Mouse (Mus musculus) layer of hippocampus, adult 2 months (tissue): ENCODE measurements around the gene S100a8. TPM values are rescaled to one million over a fixed set of nuclear protein-coding genes. Genes with fewer than 3 reads are reported as not detected.

ENCODE experiments used
- DNase-seq, 2 experiments: peaks; one replicate each; pipeline ENCODE4 v3.0.0; 2022; ENCODE audit warnings: low spot score in 2 of 2
- H3K27ac ChIP-seq: fragments of 200-600 bp; 2 replicates; pipeline ENCODE4 v1.8.1; 2022
- H3K4me3 ChIP-seq: fragments of 200-600 bp; 2 replicates; pipeline ENCODE4 v1.8.1; 2022; ENCODE audit warnings: mild to moderate bottlenecking
- CTCF ChIP-seq: fragments of 200-600 bp; conservative IDR thresholded peaks from 2 replicates; pipeline ENCODE4 v1.8.1; 2022; ENCODE audit warnings: antibody characterized with exemption, mild to moderate bottlenecking, moderate library complexity
- total RNA-seq, 2 experiments: library from RNA; stranded (reverse); gene quantifications; 2 replicates each; pipeline ENCODE4 v1.2.3; 2021

S100a8 gene
- total RNA-seq, 2 experiments from 2014 or later = not detected

DNA sequence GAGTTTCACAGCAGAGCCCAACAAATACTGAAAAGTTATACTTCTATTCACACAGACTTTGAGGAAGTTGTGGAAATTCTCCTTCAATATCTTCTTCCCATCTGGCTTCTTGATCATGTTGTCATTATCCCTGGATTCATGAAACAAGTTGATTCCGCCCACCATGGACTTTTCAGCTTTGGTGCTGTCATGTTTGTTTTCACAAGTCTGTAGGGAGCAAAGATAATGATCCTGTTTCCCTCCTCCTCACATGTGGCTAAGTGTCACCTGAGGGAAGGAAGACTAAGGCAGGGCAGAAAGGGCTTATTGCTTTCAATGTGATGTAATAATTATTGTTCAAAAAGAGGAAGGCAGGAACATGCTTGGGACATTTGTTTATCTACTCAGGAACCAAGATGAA, 21.5 kb upstream of the S100a8 start:
- no peak for DNase-seq
- no peak overlapping the region for H3K27ac ChIP-seq
- no peak overlapping the region for H3K4me3 ChIP-seq
- TF ChIP-seq CTCF = no peak

DNA sequence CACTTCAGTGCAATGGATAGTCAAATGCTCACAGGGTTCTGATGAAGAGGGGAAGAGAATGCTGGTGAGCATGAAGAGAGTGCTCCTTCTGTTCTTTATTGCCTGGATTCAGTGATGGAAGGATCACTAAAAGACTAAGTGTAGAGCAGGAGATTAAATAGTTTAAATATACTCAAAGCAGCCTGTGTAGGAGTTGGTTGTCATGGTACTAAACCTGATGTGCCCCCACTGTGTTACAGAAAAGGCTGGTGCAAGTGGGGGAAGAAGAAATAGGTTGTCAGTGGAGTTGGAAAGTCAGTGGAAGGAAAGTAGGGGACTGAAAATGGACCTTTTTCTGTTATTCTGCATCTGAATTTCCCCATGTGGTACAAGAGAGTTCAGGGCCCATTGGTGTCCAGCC, 19.8 kb upstream of the S100a8 start:
- DNase-seq = no peak
- TF ChIP-seq CTCF = no peak
- H3K4me3 ChIP-seq = no peak overlapping the region
- peak overlapping the region; percentile 72 for H3K27ac ChIP-seq

DNA sequence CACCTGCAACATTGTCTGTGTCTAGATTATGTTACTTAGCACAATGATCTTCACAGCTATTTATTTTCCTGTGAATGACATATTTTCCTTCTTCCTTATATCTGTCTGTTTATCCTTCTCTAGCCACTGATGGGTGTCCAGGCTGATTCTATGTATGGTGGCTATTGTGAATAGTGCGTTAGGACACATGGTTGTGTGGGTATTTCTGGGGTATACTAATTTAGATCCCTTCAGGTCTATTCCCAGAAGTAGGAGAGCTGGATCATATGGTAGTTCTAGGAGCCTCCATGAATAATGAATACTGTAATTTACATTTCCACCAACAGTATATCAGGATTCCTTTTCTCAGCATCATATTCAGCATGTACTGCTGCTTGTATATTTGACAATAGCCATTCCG, 18.9 kb upstream of the S100a8 start:
- no peak for TF ChIP-seq CTCF
- DNase-seq = no peak
- H3K27ac ChIP-seq = no peak overlapping the region
- no peak overlapping the region for H3K4me3 ChIP-seq

DNA sequence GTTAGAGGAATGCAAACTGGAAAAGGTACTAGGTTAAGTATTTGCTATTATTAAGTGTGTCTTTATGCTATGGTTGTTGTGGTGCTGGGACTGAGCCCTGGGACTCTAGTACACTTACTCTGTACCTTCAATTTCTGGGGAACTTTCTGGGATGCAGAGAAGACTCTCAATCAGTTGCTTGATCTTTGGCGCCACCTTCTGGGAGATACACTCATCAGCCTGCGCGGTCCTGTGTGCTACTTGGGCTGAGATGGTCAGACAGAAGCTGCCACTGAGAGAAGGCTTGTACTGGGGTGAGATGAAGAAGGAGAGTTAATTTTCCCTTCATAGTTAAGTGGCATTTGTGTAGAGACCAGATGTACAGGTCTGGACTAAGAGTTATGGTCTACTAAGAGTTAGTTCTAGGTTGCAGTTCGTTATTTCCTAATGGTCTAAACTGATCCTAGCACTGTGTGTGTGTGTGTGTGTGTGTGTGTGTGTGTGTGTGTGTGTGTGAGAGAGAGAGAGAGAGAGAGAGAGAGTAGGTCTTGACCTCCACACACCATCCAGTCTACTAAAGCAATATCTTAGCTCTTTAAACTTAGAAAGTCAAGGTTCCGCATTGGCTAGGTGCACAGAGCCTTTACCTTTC, 15.8 kb upstream of the S100a8 start:
- Histone ChIP-seq H3K27ac (no peak overlapping the region), H3K4me3 (no peak overlapping the region)
- DNase-seq = peak; percentile 70 to 82
- TF ChIP-seq CTCF = peak; percentile 94

DNA sequence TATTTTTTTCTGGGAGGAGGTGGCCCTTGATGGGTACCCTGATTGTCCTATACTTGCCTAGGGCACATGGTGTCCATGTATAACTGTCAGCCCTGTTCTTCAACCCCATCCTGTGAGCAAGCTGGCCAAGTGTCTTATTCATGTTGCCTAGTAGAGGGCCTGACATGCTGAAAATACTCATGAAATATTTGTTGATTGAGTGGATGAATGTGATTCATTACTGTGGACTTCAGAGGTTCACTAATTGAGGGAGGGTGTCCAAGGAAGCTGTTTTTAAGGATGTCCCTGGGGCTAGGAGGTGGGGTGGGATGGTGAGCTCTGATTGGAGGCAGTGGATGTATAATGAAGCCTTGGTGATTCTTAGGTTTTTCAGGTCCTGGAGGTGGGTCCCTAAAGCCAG, 15.1 kb upstream of the S100a8 start, which contains the start of gene S100a7a:
TSS of gene S100a7a (plus strand) at position 301 of the 400 bp plus-strand sequence.
- Histone ChIP-seq H3K27ac (no peak within 1 kb of the TSS), H3K4me3 (no peak within 1 kb of the TSS)
- DNase-seq = no peak
- no peak for TF ChIP-seq CTCF

DNA sequence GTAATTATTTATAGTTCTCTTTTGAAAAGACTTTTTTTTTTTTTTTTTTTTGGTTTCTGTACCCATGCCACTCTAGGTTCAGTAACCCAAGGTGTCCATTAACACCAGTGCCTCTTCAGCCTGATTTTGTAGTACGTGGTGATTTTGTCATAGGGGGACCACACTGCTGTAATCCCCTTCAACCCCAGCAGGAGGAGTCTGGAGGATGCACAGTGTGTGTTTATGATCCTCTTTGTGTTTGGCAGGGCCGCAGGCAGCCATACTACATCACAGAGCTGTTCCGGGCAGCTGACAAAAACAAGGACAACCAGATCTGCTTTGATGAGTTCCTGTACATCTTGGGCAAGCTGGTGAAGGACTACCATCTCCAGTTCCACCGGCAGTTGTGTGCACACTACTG, 11.4 kb upstream of the S100a8 start:
- Histone ChIP-seq H3K4me3 (no peak overlapping the region), H3K27ac (no peak overlapping the region)
- TF ChIP-seq CTCF = peak; percentile 54
- no peak for DNase-seq

DNA sequence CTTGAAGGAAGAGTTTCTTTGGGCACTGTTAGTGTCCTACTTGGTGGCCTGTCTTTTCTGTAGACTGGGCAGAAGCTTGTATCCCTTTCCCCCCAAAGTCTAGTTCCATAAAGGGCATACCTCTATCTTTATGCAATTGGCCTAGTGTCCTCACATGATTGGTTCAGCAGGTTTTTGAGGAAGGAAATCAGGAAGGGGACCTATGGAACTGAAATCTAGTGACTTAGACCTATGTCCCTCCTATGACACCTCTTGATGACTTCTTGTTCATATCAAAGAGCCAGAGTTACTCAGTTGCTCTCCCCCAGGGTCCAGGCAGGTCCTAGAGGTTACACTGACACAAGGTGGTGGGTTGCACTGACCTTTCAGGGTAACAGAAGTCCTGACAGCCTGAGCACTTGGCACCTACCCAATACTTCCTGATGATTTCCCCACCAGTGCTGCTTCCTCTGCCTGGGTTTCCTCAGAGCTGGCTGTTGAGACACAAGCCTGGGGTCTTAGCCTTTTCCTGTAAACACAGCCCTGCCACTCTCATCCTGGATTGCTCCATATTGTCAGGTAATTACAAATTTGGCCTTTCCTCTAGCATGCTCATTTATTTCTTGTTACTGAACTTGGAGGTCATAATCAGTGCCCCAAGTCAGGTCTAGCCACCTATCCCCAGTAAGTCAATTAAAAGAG, 9.3 kb upstream of the S100a8 start:
- no peak for TF ChIP-seq CTCF
- H3K4me3 ChIP-seq = no peak overlapping the region
- no peak for DNase-seq
- no peak overlapping the region for H3K27ac ChIP-seq

DNA sequence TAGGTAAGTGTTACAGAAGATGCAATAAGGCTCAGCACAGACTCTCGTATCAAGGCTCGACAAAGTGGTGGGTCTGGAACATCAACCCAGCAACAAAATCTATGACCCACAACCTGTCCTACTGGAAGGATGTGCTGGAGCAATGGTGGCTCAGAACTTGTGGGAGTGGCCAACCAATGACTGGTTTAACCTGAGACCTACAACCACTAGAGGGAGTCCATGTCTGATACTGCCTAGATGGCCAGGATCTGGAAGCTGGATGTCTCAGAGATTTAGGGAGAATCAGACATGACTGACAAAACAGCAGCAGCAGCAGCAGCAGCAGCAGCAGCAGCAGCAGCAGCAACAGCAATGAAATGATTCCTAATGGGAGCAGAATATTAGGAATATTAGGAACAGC, 4.6 kb upstream of the S100a8 start:
- DNase-seq = no peak
- H3K27ac ChIP-seq = no peak overlapping the region
- no peak overlapping the region for H3K4me3 ChIP-seq
- peak; percentile 60 for TF ChIP-seq CTCF

DNA sequence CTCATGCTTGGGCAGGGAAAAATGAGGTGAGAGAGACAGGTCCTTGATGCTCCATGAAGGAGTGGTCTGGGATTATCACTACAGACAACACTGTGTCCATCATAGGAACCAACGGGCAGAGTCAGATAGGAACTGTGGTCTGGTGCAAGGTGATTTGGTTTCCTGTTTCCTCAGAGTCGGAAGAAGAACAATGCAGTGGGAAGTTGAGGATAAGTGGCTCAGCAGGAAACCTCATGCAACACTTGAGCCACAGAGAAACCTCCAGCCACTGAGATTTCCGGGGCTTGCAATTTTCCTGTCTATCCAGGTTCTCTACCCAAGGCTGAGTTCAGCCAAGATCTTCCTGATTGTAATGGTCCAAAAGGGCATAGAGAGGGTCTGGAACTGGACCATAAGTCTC, 9.9 kb downstream of the S100a8 start:
- DNase-seq = no peak
- Histone ChIP-seq H3K27ac (no peak overlapping the region), H3K4me3 (no peak overlapping the region)
- no peak for TF ChIP-seq CTCF

DNA sequence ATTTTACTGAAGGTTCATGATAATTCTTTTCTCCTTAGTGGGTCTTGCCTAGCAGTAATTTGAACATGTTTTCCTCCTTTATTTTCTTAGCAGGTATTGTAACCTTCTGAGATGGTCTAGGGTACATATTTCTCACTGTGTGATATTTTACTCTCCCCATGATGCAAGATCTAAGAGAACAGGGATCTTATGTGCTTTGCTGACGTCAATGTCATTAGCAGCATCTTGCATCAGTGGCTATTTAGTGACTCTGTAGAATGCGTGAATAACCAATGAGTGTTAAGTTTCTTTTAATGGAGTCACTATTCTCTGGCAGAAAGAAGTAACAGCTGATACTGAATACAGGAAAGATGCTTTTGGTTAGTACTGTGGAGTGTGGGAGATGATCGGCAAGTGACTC, 15.2 kb downstream of the S100a8 start:
- no peak for DNase-seq
- no peak for TF ChIP-seq CTCF
- no peak overlapping the region for H3K27ac ChIP-seq
- no peak overlapping the region for H3K4me3 ChIP-seq

DNA sequence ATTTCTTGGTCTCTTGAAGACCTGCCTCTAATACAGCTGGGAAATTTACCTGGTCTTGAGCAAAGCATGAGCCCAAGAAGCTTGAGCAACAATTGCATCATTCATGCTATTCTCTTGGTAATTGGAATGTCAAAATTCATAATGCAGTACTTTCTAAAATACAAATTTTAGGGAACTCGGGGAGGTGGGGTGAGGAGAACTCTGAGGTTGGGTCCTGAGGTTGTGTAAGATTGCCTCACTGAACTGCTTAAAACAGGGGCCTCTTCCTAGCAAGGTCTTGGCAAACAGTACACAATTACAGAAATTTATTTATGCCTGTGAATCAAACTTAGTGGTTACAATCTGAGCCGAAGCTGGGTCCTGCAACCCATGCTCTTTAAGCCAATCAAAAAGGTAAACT, 18.1 kb downstream of the S100a8 start:
- no peak overlapping the region for H3K27ac ChIP-seq
- no peak for DNase-seq
- no peak for TF ChIP-seq CTCF
- H3K4me3 ChIP-seq = no peak overlapping the region

DNA sequence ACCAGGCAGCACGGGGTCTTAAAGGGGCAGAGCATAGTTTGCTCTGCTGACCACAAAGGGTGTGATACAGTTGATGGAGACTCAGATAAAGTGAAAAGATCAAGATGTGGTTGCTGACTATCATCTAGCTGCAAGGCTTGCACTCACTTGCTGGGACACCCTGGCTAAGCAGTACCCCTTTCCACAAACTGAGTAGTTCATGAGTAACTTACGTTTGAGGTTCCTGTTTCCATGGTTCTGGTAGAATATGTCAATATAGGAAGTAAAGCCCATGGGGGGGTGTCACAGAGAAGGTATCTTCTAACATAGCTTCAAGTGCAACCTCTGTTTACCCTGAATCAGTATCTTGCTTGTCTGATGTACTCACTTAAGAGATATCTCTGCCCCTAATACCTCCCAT, 24.7 kb downstream of the S100a8 start:
- no peak for TF ChIP-seq CTCF

DNA sequence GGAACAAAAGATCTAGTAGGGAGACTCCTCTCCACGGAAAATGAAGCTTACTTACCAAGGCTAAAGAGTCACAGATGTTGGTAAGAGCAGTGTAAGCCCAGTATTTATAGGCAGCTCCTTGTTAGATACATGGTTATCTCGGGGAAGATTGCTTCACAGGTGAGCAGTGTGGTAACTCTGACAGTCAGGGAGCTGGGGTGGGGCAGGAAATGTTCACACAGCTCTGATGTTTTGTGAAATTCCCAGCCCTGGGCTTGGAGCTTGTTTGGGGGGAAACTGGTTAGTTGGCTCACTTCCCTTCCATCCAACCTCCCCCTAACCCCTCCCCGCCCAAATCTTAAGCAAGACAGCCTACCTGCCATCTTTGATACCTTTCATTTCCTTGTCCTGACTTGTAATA, 26.8 kb downstream of the S100a8 start, which contains the start of gene S100a9:
TSS of gene S100a9 (minus strand) at position 109 of the 400 bp plus-strand sequence.
- no peak for TF ChIP-seq CTCF
- Histone ChIP-seq H3K27ac (no peak within 1 kb of the TSS), H3K4me3 (no peak within 1 kb of the TSS)
- no peak for DNase-seq

More for the DNA sequence above, 24.7 kb downstream of the S100a8 start:
- H3K27ac ChIP-seq = no peak overlapping the region
- H3K4me3 ChIP-seq = no peak overlapping the region
- DNase-seq = no peak

DNA sequence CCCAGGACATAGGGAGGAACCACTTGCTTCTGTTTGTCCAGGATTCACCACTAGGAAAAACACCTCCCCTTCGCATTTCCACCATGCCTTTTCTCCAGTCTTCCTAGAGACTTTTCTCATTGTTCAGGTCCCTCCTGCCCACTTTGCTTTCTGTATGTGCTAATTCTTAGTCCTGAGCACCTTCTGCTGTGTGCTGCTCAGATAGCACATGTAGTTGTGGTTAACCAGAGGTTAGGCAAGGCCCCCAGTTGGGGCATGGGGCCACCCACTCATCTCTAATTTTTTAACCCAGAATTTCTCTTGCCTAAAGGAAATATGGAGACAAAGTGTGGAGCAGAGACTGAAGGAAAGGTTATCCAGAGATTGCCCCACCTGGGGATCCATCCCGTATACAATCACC, 33.5 kb downstream of the S100a8 start:
- no peak overlapping the region for H3K4me3 ChIP-seq
- DNase-seq = no peak
- TF ChIP-seq CTCF = no peak

More for the DNA sequence above, 33.5 kb downstream of the S100a8 start:
- no peak overlapping the region for H3K27ac ChIP-seq
